Mouse (Mus musculus): ENCODE results near the gene Timd4.

- no peak for TF ChIP-seq CTCF (IDR thresholded peaks at IDR 0.05; ENCODE audit: low read depth)
- TF ChIP-seq EP300 (IDR thresholded peaks at IDR 0.05; ENCODE audit: low read depth) = no peak
Observed at GRCm38 (mm10) chr11:46875774-46876173, 65.2 kb downstream of the Timd4 start.

Measured in heart, postnatal 0 days (tissue).